Mouse (Mus musculus) cerebellum, adult 11-12 months (tissue): Measurements from ENCODE around the gene Nucb1.
"Not testable (repeated sequence)": the region's sequence is repeated elsewhere in the genome, so short reads cannot be mapped to it uniquely, and the experiment has no call there.

Source experiments
- DNase-seq: peaks from one replicate; pipeline ENCODE4 v3.0.0; 2022

Gene Nucb1

GRCm38 (mm10) chr7:45509912-45510787 lies at the start of gene Nucb1:
TSS of gene Nucb1 (minus strand) at chr7:45510406.
- DNase-seq, result peak; percentile 89

- DNase-seq, result no peak
Measured at GRCm38 (mm10) chr7:45558907-45559306, 48.7 kb upstream of the Nucb1 start.

GRCm38 (mm10) chr7:45555787-45556186 lies 45.6 kb upstream of the Nucb1 start:
- peak; percentile 78 for DNase-seq

DNA sequence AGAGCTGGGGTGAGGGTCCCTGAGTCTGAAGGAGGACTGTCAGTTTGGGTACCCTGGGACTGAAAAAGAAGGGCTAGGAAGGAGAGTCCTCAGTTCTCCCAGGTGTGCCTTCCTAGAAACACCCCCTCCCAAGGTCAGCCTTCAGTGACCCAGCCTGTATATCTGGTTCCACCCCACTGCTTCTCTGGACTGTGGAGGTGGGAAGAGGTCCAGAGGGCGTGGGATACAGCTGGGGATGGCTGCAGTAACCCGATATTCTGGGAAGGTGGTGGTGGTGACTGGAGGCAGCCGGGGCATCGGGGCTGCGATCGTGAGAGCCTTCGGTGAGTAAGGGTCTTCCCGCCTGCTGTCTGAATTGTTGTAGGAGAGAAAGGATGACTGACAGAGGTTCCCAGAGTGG lies 44.5 kb upstream of the Nucb1 start, which contains the start of gene Hsd17b14:
Hsd17b14 (plus strand) TSS at position 150 of the 400 bp plus-strand sequence.
- no peak for DNase-seq

- DNase-seq, result no peak
Measured at GRCm38 (mm10) chr7:45553990-45554389, 43.8 kb upstream of the Nucb1 start.

- no peak for DNase-seq
Measured at GRCm38 (mm10) chr7:45553519-45553918, 43.3 kb upstream of the Nucb1 start.

- DNase-seq, result no peak
Measured at GRCm38 (mm10) chr7:45551512-45551883, 41.3 kb upstream of the Nucb1 start.

GRCm38 (mm10) chr7:45550821-45551511 lies 40.8 kb upstream of the Nucb1 start:
- no peak for DNase-seq

- no peak for DNase-seq
Measured at GRCm38 (mm10) chr7:45549641-45550436, 39.6 kb upstream of the Nucb1 start.

DNA sequence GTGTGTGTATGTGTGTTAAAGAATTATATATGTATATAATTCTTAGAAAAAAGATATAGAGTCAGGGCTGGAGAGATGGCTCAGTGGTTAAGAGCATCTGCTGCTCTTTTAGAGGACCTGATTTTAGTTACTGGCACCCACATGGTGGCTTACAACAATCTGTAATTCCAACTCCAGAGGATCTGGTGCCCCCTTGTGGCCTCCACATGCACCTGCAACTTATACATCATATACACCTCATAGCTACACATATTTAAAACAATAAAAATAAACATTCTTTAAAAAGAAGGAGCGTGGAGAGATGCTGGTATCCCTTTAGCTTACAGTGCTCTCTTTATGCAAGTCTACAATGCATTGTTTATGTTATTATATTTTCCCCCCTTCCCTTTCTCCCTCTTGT lies 34.3 kb upstream of the Nucb1 start:
- no peak for DNase-seq

DNA sequence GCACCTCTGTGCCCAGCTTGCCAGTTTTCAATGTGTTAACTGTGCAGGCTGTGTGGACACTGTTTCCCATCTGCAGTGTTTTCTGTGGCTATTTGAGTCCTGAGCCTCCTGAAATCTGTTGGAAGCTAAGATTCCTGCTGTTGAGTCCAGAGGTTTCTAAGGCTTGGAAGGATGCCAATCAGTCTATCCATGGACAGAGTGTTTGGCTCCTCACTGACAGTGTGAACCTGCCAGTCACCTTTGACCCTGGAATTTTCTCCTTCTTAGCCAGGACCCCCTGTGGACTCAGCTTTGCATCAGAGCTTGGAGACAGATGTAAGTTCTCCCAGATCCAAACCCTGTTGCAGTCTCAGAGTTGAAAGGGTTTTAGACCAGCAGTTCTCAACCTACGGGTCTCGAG lies 30.0 kb upstream of the Nucb1 start:
- DNase-seq, result no peak

GRCm38 (mm10) chr7:45539095-45539494 lies 28.9 kb upstream of the Nucb1 start:
- DNase-seq, result peak; percentile 53

DNA sequence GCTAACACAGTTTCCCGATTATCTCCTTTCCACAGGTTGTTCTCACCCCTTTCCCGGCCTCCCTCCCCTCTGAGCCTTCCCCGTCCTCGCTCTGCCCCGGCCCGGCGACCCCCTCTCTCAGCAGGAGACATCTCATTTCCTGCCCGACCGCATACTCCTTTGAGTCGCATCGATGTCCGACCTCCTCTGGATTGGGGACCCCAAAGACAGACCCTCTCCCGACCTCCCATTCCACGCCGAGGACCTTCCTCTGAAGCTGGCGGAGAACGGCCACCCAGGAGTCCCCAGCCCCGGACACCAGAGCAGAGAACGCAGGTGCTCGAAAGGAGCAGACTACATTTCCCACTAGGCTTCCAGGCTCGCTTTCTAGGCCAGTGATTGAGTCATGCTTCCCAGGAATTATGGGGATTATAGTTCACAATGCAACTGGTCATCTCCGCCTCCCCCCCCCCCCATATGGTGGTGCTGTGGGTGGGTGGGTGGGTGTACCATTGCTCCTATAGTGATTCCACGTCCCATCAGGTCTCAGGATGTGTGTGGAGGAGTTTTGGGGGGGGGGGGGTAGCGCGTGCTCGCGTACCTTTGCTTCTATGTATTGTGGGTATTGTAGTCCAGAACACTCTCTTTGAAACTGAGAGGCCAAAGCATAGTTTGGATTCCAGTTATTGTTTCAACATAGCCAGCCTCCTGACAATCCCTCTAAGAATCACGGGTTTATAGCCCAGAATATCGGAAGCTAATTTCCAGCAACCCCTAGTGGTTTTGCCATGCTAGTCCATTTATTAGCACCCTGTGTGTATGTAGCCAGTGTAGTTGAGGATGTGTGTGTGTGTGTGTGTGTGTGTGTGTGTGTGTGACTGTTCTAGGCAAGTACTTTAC lies 28.2 kb upstream of the Nucb1 start:
- peak; percentile 73 for DNase-seq

- peak; percentile 57 for DNase-seq
Measured at GRCm38 (mm10) chr7:45537602-45538001, 27.4 kb upstream of the Nucb1 start.

- DNase-seq, result no peak
Measured at GRCm38 (mm10) chr7:45535676-45536075, 25.5 kb upstream of the Nucb1 start.

DNA sequence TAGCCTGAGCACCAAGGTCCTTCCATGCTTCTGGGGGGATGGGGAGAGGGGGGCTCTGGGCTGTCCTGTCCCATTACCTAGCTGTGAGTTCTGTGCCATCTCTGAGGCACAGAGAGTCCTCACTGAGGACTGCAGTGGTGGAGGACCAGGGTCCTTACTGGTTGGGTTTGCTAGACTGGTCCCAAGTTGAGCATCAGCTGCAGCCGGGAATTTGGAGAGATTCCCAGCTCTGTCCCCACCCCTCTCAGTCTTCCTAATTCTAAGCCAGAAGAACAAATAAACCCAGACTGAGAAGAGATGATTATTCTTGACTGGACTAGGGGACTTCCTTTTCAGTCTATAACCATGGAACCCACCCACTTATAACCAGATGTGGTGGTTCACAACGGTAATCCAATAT lies 20.4 kb upstream of the Nucb1 start:
- no peak for DNase-seq

- DNase-seq, result no peak
Measured at GRCm38 (mm10) chr7:45529461-45529860, 19.3 kb upstream of the Nucb1 start.

DNA sequence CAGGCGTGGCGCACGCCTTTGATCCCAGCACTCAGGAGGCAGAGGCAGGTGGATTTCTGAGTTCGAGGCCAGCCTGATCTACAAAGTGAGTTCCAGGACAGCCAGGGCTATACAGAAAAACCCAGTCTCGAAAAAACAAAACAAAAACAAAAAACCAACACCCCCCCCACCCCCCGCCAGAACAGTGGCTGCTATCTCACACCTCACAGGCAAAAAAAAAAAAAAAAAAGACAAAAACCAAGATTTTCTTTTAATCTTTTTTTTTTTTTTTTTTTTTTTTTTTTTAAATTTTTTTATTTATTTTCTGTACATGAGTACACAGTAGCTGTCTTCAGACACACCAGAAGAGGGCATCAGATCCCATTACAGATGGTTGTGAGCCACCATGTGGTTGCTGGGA lies 17.0 kb upstream of the Nucb1 start:
- DNase-seq, result not testable (repeated sequence)

DNA sequence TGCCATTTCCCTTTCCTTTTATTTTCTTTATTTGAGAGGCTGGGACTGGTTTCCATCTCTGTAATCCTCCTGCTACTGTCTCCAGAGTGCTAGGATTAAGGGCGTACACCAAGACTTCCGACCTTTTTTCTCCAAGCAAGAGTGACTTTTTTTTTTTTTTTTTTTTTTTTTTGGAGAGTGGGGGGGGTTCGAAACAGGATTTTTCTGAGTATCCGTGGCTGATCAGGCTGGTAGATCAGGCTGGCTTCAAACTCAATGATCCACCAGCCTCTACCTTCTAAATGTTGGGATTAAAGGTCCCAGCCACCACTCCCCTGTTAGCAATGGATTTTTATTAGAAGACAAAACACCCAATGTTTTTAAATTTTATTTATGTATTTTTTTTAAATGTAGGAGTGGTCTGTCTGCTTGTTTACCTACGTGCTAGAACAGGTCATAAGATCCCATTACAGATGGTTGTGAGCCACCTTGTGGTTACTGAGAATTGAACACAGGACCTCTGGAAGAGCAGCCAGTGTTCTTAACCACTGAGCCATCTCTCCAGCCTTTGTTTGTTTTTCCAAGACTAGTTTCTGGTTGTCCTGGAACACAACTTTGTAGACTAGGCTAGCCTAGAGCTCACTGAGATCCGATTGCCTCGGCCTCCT lies 16.4 kb upstream of the Nucb1 start:
- DNase-seq, result no peak

DNA sequence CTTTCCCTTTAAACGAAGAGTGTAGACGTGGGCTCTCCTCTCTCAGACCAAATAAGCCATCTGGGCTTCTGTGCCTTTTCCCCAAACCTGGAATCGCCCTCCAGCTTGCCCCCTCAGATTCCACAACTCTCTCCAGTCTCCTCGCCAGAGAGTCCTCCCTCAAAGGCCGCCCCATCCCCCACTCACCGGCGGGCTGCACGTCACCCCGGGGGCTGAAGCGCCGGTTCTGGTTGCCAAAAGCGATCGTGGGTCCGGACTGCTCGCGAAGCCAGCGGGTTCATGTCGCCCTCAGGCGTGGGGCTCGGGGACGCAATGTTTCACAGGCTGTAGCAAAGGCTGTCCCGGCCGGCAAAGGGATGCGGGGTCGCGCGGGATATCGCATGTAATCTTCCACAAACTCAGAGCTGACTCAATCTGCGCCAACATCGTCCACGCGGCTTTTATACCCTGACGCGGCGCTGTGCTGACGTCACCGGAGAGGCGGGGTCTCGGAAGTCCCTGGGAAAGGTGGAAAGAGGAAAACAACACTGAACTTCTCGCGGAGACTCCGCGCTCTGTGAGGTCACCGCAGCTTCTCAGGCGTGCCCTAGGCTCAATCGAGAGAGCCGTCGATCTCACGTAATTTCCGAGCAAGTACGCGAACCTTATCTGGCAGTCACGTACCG lies 15.7 kb upstream of the Nucb1 start, which contains the start of the genes Ppp1r15a and Plekha4:
Ppp1r15a (minus strand) TSS at position 460 of the 665 bp plus-strand sequence.
Plekha4 (plus strand) TSS at position 522 of the 665 bp plus-strand sequence.
- peak; percentile 94 for DNase-seq
